Mouse (Mus musculus): ENCODE measurements around the gene Maml1. TPM values are rescaled to one million over a fixed set of nuclear protein-coding genes. Genes with fewer than 3 reads are reported as not detected.

Maml1 gene
- polyA plus RNA-seq, 1 experiment from 2014 or later: 5.2 TPM

GRCm38 (mm10) chr11:50223783-50224662 is 68.1 kb downstream of the Maml1 start:
- ATAC-seq: no peak
- H3K4me1 ChIP-seq (ENCODE audit: insufficient read depth, low read depth, low read length): peaks cover 16% of the 10 kb centered on the region; the same call in 1 of the 2 replicates
- H3K4me3 ChIP-seq (ENCODE audit: low read depth, low read length): peak overlapping the region; percentile 71

GRCm38 (mm10) chr11:50222559-50223276 is 69.4 kb downstream of the Maml1 start:
- Histone ChIP-seq H3K36me3 (ENCODE audit: insufficient read depth, low read length) (no peaks in the 10 kb centered on the region), H3K9ac (replicated peaks; ENCODE audit: low read depth) (no peak overlapping the region), H3K9me3 (ENCODE audit: low read length) (no peaks in the 10 kb centered on the region), H3K4me3 (ENCODE audit: low read depth, low read length) (no peak overlapping the region), H3K27ac (ENCODE audit: low read length) (no peak overlapping the region), H3K27me3 (replicated peaks; ENCODE audit: insufficient read depth, low read length) (no peaks in the 10 kb centered on the region), H3K4me2 (replicated peaks; ENCODE audit: low read depth, low read length) (no peak overlapping the region), H3K4me1 (ENCODE audit: insufficient read depth, low read depth, low read length) (peaks cover 11% of the 10 kb centered on the region; the same call in 1 of the 2 replicates)
- no peak for TF ChIP-seq CTCF (IDR thresholded peaks at IDR 0.05)
- no peak for TF ChIP-seq EP300 (IDR thresholded peaks at IDR 0.05)
- whole genome bisulfite sequencing: 73% methylated on average over 7 of the region's 7 CpGs
- ATAC-seq (no peak), DNase-seq (ENCODE audit: low spot score) (no peak)

More at GRCm38 (mm10) chr11:50223783-50224662, 68.1 kb downstream of the Maml1 start:
- Histone ChIP-seq H3K4me2 (replicated peaks; ENCODE audit: low read depth, low read length) (peak overlapping the region; percentile 99), H3K9me3 (ENCODE audit: low read length) (no peaks in the 10 kb centered on the region), H3K27me3 (replicated peaks; ENCODE audit: insufficient read depth, low read length) (no peaks in the 10 kb centered on the region), H3K9ac (replicated peaks; ENCODE audit: low read depth) (peak overlapping the region; percentile 91; the same call in 1 of the 2 replicates), H3K36me3 (ENCODE audit: insufficient read depth, low read length) (no peaks in the 10 kb centered on the region), H3K27ac (ENCODE audit: low read length) (peak overlapping the region; percentile 81; the same call in 1 of the 2 replicates)
- 7% methylated on average over 17 of the region's 17 CpGs for WGBS
- no peak for TF ChIP-seq CTCF (IDR thresholded peaks at IDR 0.05)
- TF ChIP-seq EP300 (IDR thresholded peaks at IDR 0.05): no peak
- no peak for DNase-seq (ENCODE audit: low spot score)

GRCm38 (mm10) chr11:50219833-50220232 is 72.3 kb downstream of the Maml1 start:
- H3K4me1 ChIP-seq (ENCODE audit: insufficient read depth, low read depth, low read length): peaks cover 10% of the 10 kb centered on the region; the same call in 1 of the 2 replicates
- H3K9ac ChIP-seq (replicated peaks; ENCODE audit: low read depth): no peak overlapping the region
- 25% methylated on average over 2 of the region's 2 CpGs for whole genome bisulfite sequencing
- DNase-seq (ENCODE audit: low spot score): peak; percentile 47
- H3K27ac ChIP-seq (ENCODE audit: low read length): no peak overlapping the region
- H3K9me3 ChIP-seq (ENCODE audit: low read length): no peaks in the 10 kb centered on the region
- TF ChIP-seq EP300 (IDR thresholded peaks at IDR 0.05) (no peak), CTCF (IDR thresholded peaks at IDR 0.05) (peak; percentile 48)
- H3K27me3 ChIP-seq (replicated peaks; ENCODE audit: insufficient read depth, low read length): no peaks in the 10 kb centered on the region
- H3K4me3 ChIP-seq (ENCODE audit: low read depth, low read length): no peak overlapping the region
- ATAC-seq: no peak
- H3K36me3 ChIP-seq (ENCODE audit: insufficient read depth, low read length): no peaks in the 10 kb centered on the region
- H3K4me2 ChIP-seq (replicated peaks; ENCODE audit: low read depth, low read length): no peak overlapping the region

DNA sequence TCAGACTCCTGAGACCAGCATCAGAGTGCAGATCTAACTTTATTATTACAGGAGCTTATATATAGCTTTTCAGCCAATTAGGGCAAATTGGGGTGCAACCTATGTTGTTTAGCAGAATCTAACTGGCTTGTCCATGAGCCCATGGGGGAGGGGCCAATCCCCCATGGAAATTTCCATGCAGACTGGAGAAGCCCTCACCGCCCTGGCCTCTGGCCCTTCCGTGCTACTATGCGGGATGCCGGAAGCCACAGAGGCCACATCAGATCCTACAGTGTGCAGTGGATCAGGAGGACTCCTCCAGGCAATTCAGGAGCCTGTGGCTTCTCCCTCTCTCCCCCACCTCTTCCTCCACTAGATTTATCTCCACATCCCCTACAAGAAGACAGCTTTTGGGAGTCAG is 74.3 kb downstream of the Maml1 start:
- Histone ChIP-seq H3K9me3 (ENCODE audit: low read length) (no peaks in the 10 kb centered on the region), H3K36me3 (ENCODE audit: insufficient read depth, low read length) (no peaks in the 10 kb centered on the region), H3K27ac (ENCODE audit: low read length) (no peak overlapping the region), H3K4me2 (replicated peaks; ENCODE audit: low read depth, low read length) (no peak overlapping the region), H3K27me3 (replicated peaks; ENCODE audit: insufficient read depth, low read length) (no peaks in the 10 kb centered on the region), H3K9ac (replicated peaks; ENCODE audit: low read depth) (no peak overlapping the region), H3K4me1 (ENCODE audit: insufficient read depth, low read depth, low read length) (peaks cover 15% of the 10 kb centered on the region; the same call in 1 of the 2 replicates), H3K4me3 (ENCODE audit: low read depth, low read length) (no peak overlapping the region)
- TF ChIP-seq CTCF (IDR thresholded peaks at IDR 0.05): no peak
- no peak for TF ChIP-seq EP300 (IDR thresholded peaks at IDR 0.05)
- 45% methylated on average over 4 of the region's 4 CpGs for WGBS
- ATAC-seq (no peak), DNase-seq (ENCODE audit: low spot score) (no peak)

DNA sequence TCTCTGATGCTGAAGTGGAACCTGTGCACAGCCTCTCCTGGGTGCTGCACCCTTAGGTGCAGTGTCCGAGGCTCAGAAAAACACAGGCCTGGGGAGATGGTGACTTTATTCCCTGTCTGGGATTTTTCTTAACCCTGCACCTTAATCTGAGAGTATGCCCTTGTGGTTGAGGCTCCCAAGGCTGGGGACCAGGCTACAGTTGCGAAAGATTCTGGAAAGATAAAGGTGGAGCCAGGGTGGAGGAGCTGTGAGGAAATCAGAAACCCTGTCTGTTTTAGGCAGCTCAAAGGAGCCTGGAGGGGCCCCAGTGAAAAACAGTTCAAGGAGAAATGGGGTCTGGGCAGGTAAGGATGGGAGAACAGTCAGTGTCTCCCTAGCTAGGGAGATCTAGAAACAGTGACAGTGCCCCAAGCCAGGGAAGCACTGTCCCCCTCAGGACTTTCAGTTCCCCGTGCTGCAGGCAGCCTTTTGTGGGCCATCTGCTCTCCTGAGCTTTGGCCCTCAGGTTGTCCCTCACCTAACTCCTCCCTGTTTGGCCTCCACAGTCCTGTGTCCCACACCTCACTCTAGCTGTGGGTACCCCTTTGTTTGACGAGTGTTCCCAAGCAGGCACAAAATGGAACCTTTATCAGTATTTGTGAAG is 75.3 kb downstream of the Maml1 start:
- TF ChIP-seq EP300 (IDR thresholded peaks at IDR 0.05) (no peak), CTCF (IDR thresholded peaks at IDR 0.05) (no peak)
- Histone ChIP-seq H3K9ac (replicated peaks; ENCODE audit: low read depth) (no peak overlapping the region), H3K36me3 (ENCODE audit: insufficient read depth, low read length) (no peaks in the 10 kb centered on the region), H3K27ac (ENCODE audit: low read length) (no peak overlapping the region), H3K4me1 (ENCODE audit: insufficient read depth, low read depth, low read length) (peaks cover 18% of the 10 kb centered on the region; the same call in 1 of the 2 replicates), H3K4me3 (ENCODE audit: low read depth, low read length) (no peak overlapping the region), H3K27me3 (replicated peaks; ENCODE audit: insufficient read depth, low read length) (no peaks in the 10 kb centered on the region), H3K9me3 (ENCODE audit: low read length) (no peaks in the 10 kb centered on the region), H3K4me2 (replicated peaks; ENCODE audit: low read depth, low read length) (no peak overlapping the region)
- WGBS: 73% methylated on average over 4 of the region's 4 CpGs
- ATAC-seq (no peak), DNase-seq (ENCODE audit: low spot score) (no peak)

DNA sequence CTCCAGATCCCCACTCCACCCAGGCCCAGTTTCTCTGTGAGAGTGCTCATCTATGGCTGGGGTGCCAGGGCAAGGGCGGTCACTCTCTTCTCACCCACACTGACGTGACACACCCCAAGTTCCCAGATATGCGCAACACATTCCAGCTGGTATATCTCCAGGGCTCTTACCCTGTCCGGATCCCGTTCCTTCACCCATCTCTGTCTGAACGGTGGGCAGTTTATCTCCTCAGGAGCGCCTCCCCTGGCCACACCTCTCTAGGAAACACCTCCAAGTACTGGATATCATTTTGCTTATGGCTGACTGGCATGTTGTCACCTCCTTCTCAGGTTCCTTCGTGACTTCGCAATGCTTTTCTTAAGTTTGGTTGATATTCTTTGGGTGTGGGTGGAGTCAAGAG is 76.5 kb downstream of the Maml1 start:
- DNase-seq (ENCODE audit: low spot score) (no peak), ATAC-seq (no peak)
- Histone ChIP-seq H3K9ac (replicated peaks; ENCODE audit: low read depth) (no peak overlapping the region), H3K27ac (ENCODE audit: low read length) (no peak overlapping the region), H3K4me3 (ENCODE audit: low read depth, low read length) (no peak overlapping the region), H3K4me1 (ENCODE audit: insufficient read depth, low read depth, low read length) (peaks cover 18% of the 10 kb centered on the region; the same call in 1 of the 2 replicates), H3K9me3 (ENCODE audit: low read length) (no peaks in the 10 kb centered on the region), H3K36me3 (ENCODE audit: insufficient read depth, low read length) (no peaks in the 10 kb centered on the region), H3K4me2 (replicated peaks; ENCODE audit: low read depth, low read length) (no peak overlapping the region), H3K27me3 (replicated peaks; ENCODE audit: insufficient read depth, low read length) (no peaks in the 10 kb centered on the region)
- 28% methylated on average over 9 of the region's 9 CpGs for WGBS
- no peak for TF ChIP-seq CTCF (IDR thresholded peaks at IDR 0.05)
- TF ChIP-seq EP300 (IDR thresholded peaks at IDR 0.05): no peak
